Mouse (Mus musculus) lung, postnatal 4 days (tissue): ENCODE measurements at regions not wholly inside any gene's neighbourhood (a gene's known extent, or its start where the extent isn't known, plus 50 kb on each side); places are given as distances from the start of the nearest gene placed in this dataset.
A peak's percentile ranks its signal among the peaks of the same experiment; 100 is the strongest.

Experiments used
- DNase-seq, 2 experiments: peaks; one replicate each; pipeline ENCODE4 v3.0.0; 2021

- DNase-seq, result no peak
These were observed 59.5 kb upstream of the Ctnnb1 start for GRCm38 (mm10) chr9:120869432-120870081.

GRCm38 (mm10) chr9:120873293-120873692, 55.7 kb upstream of the Ctnnb1 start:
- DNase-seq, result no peak

DNA sequence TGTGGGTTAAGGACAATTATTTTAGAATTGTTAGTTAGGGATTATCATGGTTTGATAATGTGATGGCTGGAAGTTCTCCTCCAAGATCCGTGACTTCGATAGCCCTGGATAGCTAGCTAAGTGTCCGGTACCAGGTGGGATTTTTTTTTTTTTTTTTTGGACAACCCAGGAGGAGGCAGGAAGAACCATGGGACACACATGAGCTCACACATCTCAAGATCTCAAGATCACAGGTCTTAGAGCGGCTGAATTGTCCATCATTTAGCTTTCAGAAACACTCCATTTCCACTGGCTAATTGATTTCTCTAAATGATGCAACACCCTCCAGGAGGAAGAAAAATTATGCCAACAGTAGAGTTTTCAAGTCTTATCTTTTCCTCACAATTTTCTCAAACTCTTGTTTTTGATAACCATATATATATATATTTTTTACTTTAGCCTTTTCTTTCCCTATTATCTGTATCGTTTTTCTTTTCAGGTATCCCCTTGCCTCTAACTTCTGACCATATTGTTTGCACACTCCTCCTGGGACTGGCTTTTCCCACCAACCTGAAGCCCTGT, 54.5 kb upstream of the Ctnnb1 start:
- no peak for DNase-seq

- DNase-seq, result peak in 1 of 2 experiments; percentile 4
These were observed 51.9 kb upstream of the Ctnnb1 start for GRCm38 (mm10) chr9:120877101-120877500.
